Mouse (Mus musculus): ENCODE measurements around the gene Dock2.

DNA sequence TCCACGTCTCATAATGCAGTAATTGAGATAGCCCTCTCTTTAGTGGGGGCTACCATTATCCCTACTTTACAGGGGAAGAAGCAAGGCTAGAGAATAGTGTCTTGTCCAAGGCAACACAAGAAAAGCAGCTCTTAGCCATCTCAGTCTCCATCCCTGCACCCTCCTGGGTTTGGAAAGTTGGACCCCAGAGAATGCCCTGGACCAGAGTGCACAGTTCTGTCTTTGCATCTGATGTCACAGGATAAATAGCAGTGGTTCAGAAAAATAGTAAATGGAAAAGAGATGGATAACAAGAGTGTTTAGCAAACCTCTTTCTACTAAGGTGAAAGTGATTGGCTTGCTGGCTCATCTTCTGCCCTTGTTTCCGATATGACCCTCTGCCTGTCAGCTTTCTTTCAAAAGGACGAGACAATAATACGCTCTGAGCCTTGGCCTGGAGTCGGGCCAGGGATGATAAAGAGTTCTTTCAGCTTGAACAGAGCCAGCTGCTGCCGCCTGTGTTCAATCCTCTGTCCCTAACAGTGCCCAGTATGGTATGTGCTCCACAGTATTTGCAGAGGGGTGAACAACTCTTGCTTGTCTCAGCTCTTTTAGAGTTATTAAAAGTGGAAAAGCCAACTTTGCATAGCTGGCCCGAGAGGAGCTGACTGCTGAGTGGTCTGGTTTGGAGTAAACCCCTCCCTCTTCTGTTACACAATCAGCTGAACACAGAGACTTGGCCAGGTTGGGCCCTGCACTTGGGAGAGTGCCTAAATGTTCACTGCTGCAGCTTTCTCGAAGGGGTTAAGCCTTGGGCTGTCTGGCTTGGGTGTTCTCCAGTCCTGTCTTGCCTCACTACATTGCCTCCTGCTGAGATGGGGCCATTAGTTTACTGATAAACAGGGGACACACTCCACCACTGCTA, 602.2 kb downstream of the Dock2 start:
- no peak for TF ChIP-seq CTCF (IDR thresholded peaks at IDR 0.05; ENCODE audit: low read depth)
- TF ChIP-seq EP300 (IDR thresholded peaks at IDR 0.05; ENCODE audit: low read depth), result no peak
